Mouse (Mus musculus): ENCODE data around the gene Acoxl. TPM values are rescaled to one million over a fixed set of nuclear protein-coding genes. Genes with fewer than 3 reads are reported as not detected.

Gene Acoxl
- polyA plus RNA-seq, 1 experiment, result not detected

GRCm38 (mm10) chr2:127842421-127842820 is 3.7 kb downstream of the Acoxl start:
- Histone ChIP-seq H3K4me3 (replicated peaks) (no peak overlapping the region), H3K9me3 (no peaks in the 10 kb centered on the region), H3K4me1 (peaks cover 15% of the 10 kb centered on the region), H3K36me3 (replicated peaks; ENCODE audit: low read length) (no peaks in the 10 kb centered on the region), H3K27me3 (replicated peaks) (peaks cover 56% of the 10 kb centered on the region)
- no peak for TF ChIP-seq GATA1 (IDR thresholded peaks at IDR 0.05; ENCODE audit: borderline replicate concordance, low read length)
- TF ChIP-seq FLI1 (IDR thresholded peaks at IDR 0.05; ENCODE audit: low read length), result no peak

- peaks cover 41% of the 10 kb centered on the region for H3K27me3 ChIP-seq (replicated peaks)
- no peaks in the 10 kb centered on the region for H3K9me3 ChIP-seq
- TF ChIP-seq GATA1 (IDR thresholded peaks at IDR 0.05; ENCODE audit: borderline replicate concordance, low read length) (no peak), FLI1 (IDR thresholded peaks at IDR 0.05; ENCODE audit: low read length) (no peak)
- H3K4me3 ChIP-seq (replicated peaks), result no peak overlapping the region
- no peaks in the 10 kb centered on the region for H3K36me3 ChIP-seq (replicated peaks; ENCODE audit: low read length)
- H3K4me1 ChIP-seq, result peaks cover 15% of the 10 kb centered on the region
These were observed 6.8 kb downstream of the Acoxl start for GRCm38 (mm10) chr2:127845346-127845982.

GRCm38 (mm10) chr2:127846008-127846407 is 7.3 kb downstream of the Acoxl start:
- TF ChIP-seq FLI1 (IDR thresholded peaks at IDR 0.05; ENCODE audit: low read length) (no peak), GATA1 (IDR thresholded peaks at IDR 0.05; ENCODE audit: borderline replicate concordance, low read length) (no peak)
- Histone ChIP-seq H3K27me3 (replicated peaks) (peaks cover 36% of the 10 kb centered on the region), H3K4me1 (peaks cover 15% of the 10 kb centered on the region), H3K4me3 (replicated peaks) (no peak overlapping the region), H3K36me3 (replicated peaks; ENCODE audit: low read length) (no peaks in the 10 kb centered on the region), H3K9me3 (no peaks in the 10 kb centered on the region)

- no peaks in the 10 kb centered on the region for H3K36me3 ChIP-seq (replicated peaks; ENCODE audit: low read length)
- no peaks in the 10 kb centered on the region for H3K9me3 ChIP-seq
- peaks cover 31% of the 10 kb centered on the region for H3K27me3 ChIP-seq (replicated peaks)
- TF ChIP-seq FLI1 (IDR thresholded peaks at IDR 0.05; ENCODE audit: low read length) (no peak), GATA1 (IDR thresholded peaks at IDR 0.05; ENCODE audit: borderline replicate concordance, low read length) (no peak)
- peaks cover 15% of the 10 kb centered on the region for H3K4me1 ChIP-seq
- no peak overlapping the region for H3K4me3 ChIP-seq (replicated peaks)
These were observed 7.9 kb downstream of the Acoxl start for GRCm38 (mm10) chr2:127846571-127846970.

GRCm38 (mm10) chr2:127850371-127850770 is 11.7 kb downstream of the Acoxl start:
- Histone ChIP-seq H3K36me3 (replicated peaks; ENCODE audit: low read length) (no peaks in the 10 kb centered on the region), H3K4me1 (peaks cover 14% of the 10 kb centered on the region), H3K27me3 (replicated peaks) (peaks cover 20% of the 10 kb centered on the region), H3K9me3 (no peaks in the 10 kb centered on the region), H3K4me3 (replicated peaks) (no peak overlapping the region)
- no peak for TF ChIP-seq FLI1 (IDR thresholded peaks at IDR 0.05; ENCODE audit: low read length)
- no peak for TF ChIP-seq GATA1 (IDR thresholded peaks at IDR 0.05; ENCODE audit: borderline replicate concordance, low read length)

GRCm38 (mm10) chr2:127854332-127854991 is 15.8 kb downstream of the Acoxl start:
- Histone ChIP-seq H3K27me3 (replicated peaks) (peaks cover 13% of the 10 kb centered on the region), H3K4me1 (no peaks in the 10 kb centered on the region), H3K36me3 (replicated peaks; ENCODE audit: low read length) (no peaks in the 10 kb centered on the region), H3K4me3 (replicated peaks) (no peak overlapping the region), H3K9me3 (no peaks in the 10 kb centered on the region)
- no peak for TF ChIP-seq GATA1 (IDR thresholded peaks at IDR 0.05; ENCODE audit: borderline replicate concordance, low read length)
- no peak for TF ChIP-seq FLI1 (IDR thresholded peaks at IDR 0.05; ENCODE audit: low read length)

- Histone ChIP-seq H3K4me3 (replicated peaks) (no peak overlapping the region), H3K9me3 (no peaks in the 10 kb centered on the region), H3K4me1 (peaks cover 4% of the 10 kb centered on the region), H3K27me3 (replicated peaks) (peaks cover 23% of the 10 kb centered on the region), H3K36me3 (replicated peaks; ENCODE audit: low read length) (no peaks in the 10 kb centered on the region)
- TF ChIP-seq GATA1 (IDR thresholded peaks at IDR 0.05; ENCODE audit: borderline replicate concordance, low read length), result no peak
- TF ChIP-seq FLI1 (IDR thresholded peaks at IDR 0.05; ENCODE audit: low read length), result no peak
These were observed 25.7 kb downstream of the Acoxl start for GRCm38 (mm10) chr2:127864381-127864780.

- peaks cover 31% of the 10 kb centered on the region for H3K27me3 ChIP-seq (replicated peaks)
- no peaks in the 10 kb centered on the region for H3K4me1 ChIP-seq
- no peak overlapping the region for H3K4me3 ChIP-seq (replicated peaks)
- no peak for TF ChIP-seq FLI1 (IDR thresholded peaks at IDR 0.05; ENCODE audit: low read length)
- no peak for TF ChIP-seq GATA1 (IDR thresholded peaks at IDR 0.05; ENCODE audit: borderline replicate concordance, low read length)
- H3K9me3 ChIP-seq, result no peaks in the 10 kb centered on the region
- no peaks in the 10 kb centered on the region for H3K36me3 ChIP-seq (replicated peaks; ENCODE audit: low read length)
These were observed 42.4 kb downstream of the Acoxl start for GRCm38 (mm10) chr2:127881063-127881462.

GRCm38 (mm10) chr2:127889432-127889831 is 50.8 kb downstream of the Acoxl start:
- peaks cover 71% of the 10 kb centered on the region for H3K27me3 ChIP-seq (replicated peaks)
- no peaks in the 10 kb centered on the region; the same call in 1 of the 2 replicates for H3K4me1 ChIP-seq
- no peak overlapping the region for H3K4me3 ChIP-seq (replicated peaks)
- TF ChIP-seq FLI1 (IDR thresholded peaks at IDR 0.05; ENCODE audit: low read length), result no peak
- no peak for TF ChIP-seq GATA1 (IDR thresholded peaks at IDR 0.05; ENCODE audit: borderline replicate concordance, low read length)
- H3K9me3 ChIP-seq, result no peaks in the 10 kb centered on the region
- no peaks in the 10 kb centered on the region for H3K36me3 ChIP-seq (replicated peaks; ENCODE audit: low read length)

- TF ChIP-seq GATA1 (IDR thresholded peaks at IDR 0.05; ENCODE audit: borderline replicate concordance, low read length) (no peak), FLI1 (IDR thresholded peaks at IDR 0.05; ENCODE audit: low read length) (no peak)
- H3K4me3 ChIP-seq (replicated peaks), result no peak overlapping the region
- no peaks in the 10 kb centered on the region; the same call in 1 of the 2 replicates for H3K4me1 ChIP-seq
- peaks cover 72% of the 10 kb centered on the region for H3K27me3 ChIP-seq (replicated peaks)
- no peaks in the 10 kb centered on the region for H3K9me3 ChIP-seq
- no peaks in the 10 kb centered on the region for H3K36me3 ChIP-seq (replicated peaks; ENCODE audit: low read length)
These were observed 51.3 kb downstream of the Acoxl start for GRCm38 (mm10) chr2:127889979-127890378.

All from megakaryocyte, embryonic 14.5 days (primary cell).